Mouse (Mus musculus): ENCODE results near the gene Creld2.

DNA sequence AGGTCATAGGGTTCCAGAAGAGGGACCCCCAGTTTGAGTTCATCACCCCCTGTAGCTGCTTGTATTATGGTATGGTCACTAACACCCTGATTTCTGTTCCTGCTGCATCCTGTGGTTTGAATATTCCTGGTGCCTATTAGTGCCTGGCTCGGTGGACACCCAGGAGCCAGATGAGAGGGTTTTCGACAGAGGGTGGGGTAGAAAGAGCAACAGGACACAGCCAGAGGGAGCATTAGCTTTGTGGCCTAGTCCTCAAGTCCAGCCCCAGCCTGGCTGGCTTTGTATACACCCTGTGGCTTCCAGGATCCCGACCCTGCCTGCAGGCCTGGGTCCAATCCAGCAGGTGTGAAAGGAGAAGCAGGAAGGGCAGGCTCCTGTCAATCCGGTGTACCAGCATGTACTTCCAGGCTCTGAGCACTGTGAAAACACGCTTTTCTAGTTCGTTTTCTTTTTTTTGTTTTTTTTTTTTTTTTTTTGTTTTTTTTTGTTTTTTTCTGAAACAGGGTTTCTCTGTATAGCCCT, 36.5 kb downstream of the Creld2 start:
- no peak for TF ChIP-seq CTCF (IDR thresholded peaks at IDR 0.05; ENCODE audit: low read depth)
- no peak for TF ChIP-seq EP300 (IDR thresholded peaks at IDR 0.05; ENCODE audit: low read depth)

All from liver, embryonic 14.5 days (tissue).